Mouse (Mus musculus) erythroblast, embryonic 14.5 days (primary cell): ENCODE data around the gene Akr1c12.
"Not testable (repeated sequence)": the region's sequence is repeated elsewhere in the genome, so short reads cannot be mapped to it uniquely, and the experiment has no call there.

Source experiments
- GATA1 ChIP-seq: IDR thresholded peaks from 2 replicates; pipeline ENCODE4 v1.6.1; 2012; ENCODE audit warnings: low read length, inconsistent platforms, mixed read lengths
- TAL1 ChIP-seq: IDR thresholded peaks from 3 replicates; pipeline ENCODE4 v1.6.1; 2012; ENCODE audit warnings: low read length, inconsistent platforms, mixed read lengths

DNA sequence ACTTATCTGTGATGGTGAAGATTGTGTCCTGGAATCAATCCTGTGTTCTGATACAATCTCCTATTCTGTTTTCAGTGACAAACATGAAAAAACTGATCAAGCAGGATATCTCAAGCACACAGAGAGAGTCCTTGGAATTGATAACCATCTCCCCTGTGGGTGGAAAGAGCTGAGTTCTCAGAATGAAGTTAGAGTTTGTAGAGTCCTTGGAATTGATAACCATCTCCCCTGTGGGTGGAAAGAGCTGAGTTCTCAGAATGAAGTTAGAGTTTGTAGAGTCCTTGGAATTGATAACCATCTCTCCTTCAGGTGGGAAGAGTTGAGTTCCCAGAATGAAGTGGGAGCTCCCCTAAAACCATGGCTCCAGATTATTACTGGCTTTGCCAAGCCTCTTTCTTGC is 22.3 kb downstream of the Akr1c12 start:
- not testable (repeated sequence) for TF ChIP-seq GATA1, TAL1
